Comparison of ENCODE assay signal across 12 mouse cellular contexts in the genomic region with DNA sequence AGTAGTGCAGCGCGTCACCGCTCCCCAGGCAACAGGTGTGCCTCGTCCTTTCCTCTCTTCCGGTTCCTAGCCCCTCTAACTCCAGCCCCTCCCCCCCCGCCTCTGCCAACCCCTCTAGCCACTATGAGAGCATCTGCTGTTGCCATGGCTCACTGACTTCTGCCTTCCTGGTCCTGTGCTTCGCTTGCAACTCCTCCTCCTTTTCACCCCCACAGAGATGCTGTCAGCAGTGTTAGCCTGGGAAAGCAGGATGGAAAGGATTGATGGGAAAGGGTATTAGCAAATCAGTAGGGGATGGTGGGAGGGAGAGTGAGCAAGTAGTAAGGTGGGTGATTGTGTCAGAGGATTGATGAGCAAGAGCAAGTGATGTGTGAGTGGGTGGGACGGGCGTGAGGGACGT.
DNase-seq lines count a peak whose midpoint lies in the region; ATAC-seq lines count a peak whose summit lies in the region.
"Had no signal": no experiment of that assay in that cellular context is flagged by ENCODE, and none has a peak within 500 bp of the region (broad histone marks: within the 10 kb centered on the region; RNA-seq: fewer than 3 reads in every experiment).

No protein-coding gene starts in this region.

- H3K36me3 ChIP-seq in heart, embryonic 11.5 days (ENCODE audit: control insufficient read depth, insufficient read depth, low read length), result no peaks in the 10 kb centered on the region
- H3K36me3 ChIP-seq in hindbrain, embryonic 12.5 days, result no peaks in the 10 kb centered on the region
- H3K36me3 ChIP-seq in midbrain, embryonic 16.5 days (ENCODE audit: control insufficient read depth, insufficient read depth, low read length), result no peaks in the 10 kb centered on the region
- no peaks in the 10 kb centered on the region for H3K36me3 ChIP-seq in liver, embryonic 11.5 days (ENCODE audit: control insufficient read depth, insufficient read depth, low read length)
- H3K36me3 ChIP-seq: heart, embryonic 15.5 days had no signal

- no peak overlapping the region for H3K4me3 ChIP-seq in heart, embryonic 11.5 days (ENCODE audit: low read depth, low read length)
- H3K4me3 ChIP-seq in hindbrain, embryonic 12.5 days, result peak overlapping the region; percentile 21
- H3K4me3 ChIP-seq in midbrain, embryonic 16.5 days (ENCODE audit: low read depth, low read length), result peak overlapping the region; percentile 22
- H3K4me3 ChIP-seq in liver, embryonic 11.5 days (ENCODE audit: low read depth, low read length), result no peak overlapping the region
- H3K4me3 ChIP-seq: heart, embryonic 15.5 days; left cerebral cortex, adult 2 months had no signal

- WGBS in heart, embryonic 11.5 days (ENCODE audit: insufficient replicate concordance), result 7% methylated on average over 9 of the region's 10 CpGs
- WGBS in hindbrain, embryonic 12.5 days, result 7% methylated on average over 9 of the region's 10 CpGs
- WGBS in midbrain, embryonic 16.5 days, result 13% methylated on average over 9 of the region's 10 CpGs
- 11% methylated on average over 9 of the region's 10 CpGs for WGBS in liver, embryonic 11.5 days

- intact Hi-C loops in heart, postnatal 10 days (cut with DNase I), result no loop called here

- H3K4me2 ChIP-seq in heart, embryonic 11.5 days, result 0 out of 2 replicates have a peak overlapping the region, but pooled peaks have one; percentile 32
- peak overlapping the region; percentile 43 for H3K4me2 ChIP-seq in hindbrain, embryonic 12.5 days (replicated peaks)
- peak overlapping the region; percentile 49 for H3K4me2 ChIP-seq in midbrain, embryonic 16.5 days (ENCODE audit: low read length)
- no peak overlapping the region for H3K4me2 ChIP-seq in liver, embryonic 11.5 days
- H3K4me2 ChIP-seq: heart, embryonic 15.5 days had no signal

- H3K9ac ChIP-seq in heart, embryonic 11.5 days (ENCODE audit: low read depth, low read length), result no peak overlapping the region
- H3K9ac ChIP-seq in hindbrain, embryonic 12.5 days, result no peak overlapping the region
- H3K9ac ChIP-seq in midbrain, embryonic 16.5 days (ENCODE audit: low read depth, low read length), result 0 out of 2 replicates have a peak overlapping the region, but pooled peaks have one; percentile 35
- H3K9ac ChIP-seq in liver, embryonic 11.5 days (ENCODE audit: low read depth, low read length), result no peak overlapping the region
- H3K9ac ChIP-seq: heart, embryonic 15.5 days had no signal

- no peak for DNase-seq in heart, postnatal 10 days
- DNase-seq in embryo, embryonic 11 days, result peak; percentile 59
- no peak for DNase-seq in liver, embryonic 11.5 days (ENCODE audit: low spot score)
- no peak for DNase-seq in lung, postnatal 4 days
- DNase-seq: kidney, adult 18-20 months; right cerebral cortex, postnatal 14 days had no signal

- ATAC-seq in heart, embryonic 11.5 days (replicated peaks; ENCODE audit: insufficient number of reproducible peaks, low FRiP score, low TSS enrichment), result no peak
- ATAC-seq in hindbrain, embryonic 12.5 days (ENCODE audit: low FRiP score), result peak; percentile 89
- peak; percentile 77 for ATAC-seq in midbrain, embryonic 16.5 days
- no peak for ATAC-seq in monocyte, adult 5-6 weeks (replicated peaks; ENCODE audit: insufficient number of reproducible peaks, low FRiP score, low TSS enrichment, poor library complexity, severe bottlenecking)
- no peak for ATAC-seq in liver, embryonic 11.5 days (replicated peaks; ENCODE audit: low FRiP score)

- no peak overlapping the region for H3K27ac ChIP-seq in heart, embryonic 11.5 days (ENCODE audit: low read depth, low read length)
- no peak overlapping the region for H3K27ac ChIP-seq in hindbrain, embryonic 12.5 days
- H3K27ac ChIP-seq in midbrain, embryonic 16.5 days (ENCODE audit: low read length), result no peak overlapping the region
- no peak overlapping the region for H3K27ac ChIP-seq in liver, embryonic 11.5 days (ENCODE audit: low read depth, low read length)
- H3K27ac ChIP-seq: heart, embryonic 15.5 days; left cerebral cortex, adult 2 months had no signal

- 0 out of 2 replicates have a peak, but pooled peaks cover 4% of the 10 kb centered on the region for H3K27me3 ChIP-seq in heart, embryonic 11.5 days (ENCODE audit: control insufficient read depth, insufficient read depth, low read length)
- H3K27me3 ChIP-seq in hindbrain, embryonic 12.5 days, result 0 out of 2 replicates have a peak, but pooled peaks cover 5% of the 10 kb centered on the region
- no peaks in the 10 kb centered on the region for H3K27me3 ChIP-seq in midbrain, embryonic 16.5 days (ENCODE audit: control insufficient read depth, insufficient read depth, low read depth, low read length)
- H3K27me3 ChIP-seq in liver, embryonic 11.5 days (replicated peaks; ENCODE audit: control insufficient read depth, insufficient read depth, low read length), result no peaks in the 10 kb centered on the region

- no peaks in the 10 kb centered on the region for H3K4me1 ChIP-seq in heart, embryonic 11.5 days (ENCODE audit: control insufficient read depth, insufficient read depth, low read length)
- peaks cover 6% of the 10 kb centered on the region for H3K4me1 ChIP-seq in hindbrain, embryonic 12.5 days
- H3K4me1 ChIP-seq in midbrain, embryonic 16.5 days (ENCODE audit: control insufficient read depth, insufficient read depth, low read length), result peaks cover 3% of the 10 kb centered on the region; the same call in 1 of the 2 replicates
- no peaks in the 10 kb centered on the region for H3K4me1 ChIP-seq in liver, embryonic 11.5 days (replicated peaks; ENCODE audit: control insufficient read depth, insufficient read depth, low read length)
- H3K4me1 ChIP-seq: heart, embryonic 15.5 days had no signal

- H3K9me3 ChIP-seq in heart, embryonic 11.5 days (replicated peaks; ENCODE audit: control insufficient read depth, low read length), result no peaks in the 10 kb centered on the region
- no peaks in the 10 kb centered on the region for H3K9me3 ChIP-seq in hindbrain, embryonic 12.5 days (replicated peaks)
- no peaks in the 10 kb centered on the region for H3K9me3 ChIP-seq in midbrain, embryonic 16.5 days (replicated peaks; ENCODE audit: control insufficient read depth, low read length, poor library complexity, severe bottlenecking)
- H3K9me3 ChIP-seq in liver, embryonic 11.5 days (ENCODE audit: control insufficient read depth, low read length), result no peaks in the 10 kb centered on the region
- H3K9me3 ChIP-seq: heart, embryonic 15.5 days had no signal

Comparison
In these comparisons a context has a peak if more than half of its experiments do, and no peak if none do; other contexts are left out.
1. ATAC-seq: peak in hindbrain, embryonic 12.5 days (single experiment) and midbrain, embryonic 16.5 days (single experiment); none in heart, embryonic 11.5 days (single experiment), monocyte, adult 5-6 weeks (single experiment) and liver, embryonic 11.5 days (single experiment).
2. H3K4me3 ChIP-seq: peak in hindbrain, embryonic 12.5 days (single experiment) and midbrain, embryonic 16.5 days (single experiment); none in heart, embryonic 11.5 days (single experiment) and liver, embryonic 11.5 days (single experiment).